Mouse (Mus musculus) central nervous system, embryonic 11.5 days (tissue): ENCODE data around the gene Frat1. TPM values are rescaled to one million over a fixed set of nuclear protein-coding genes. Genes with fewer than 3 reads are reported as not detected.

Source experiments
- polyA plus RNA-seq: library from polyadenylated mRNA; depleted of rRNA; stranded (reverse); fragments of >200 nt; gene quantifications from 2 replicates; pipeline ENCODE4 v1.2.3, GENCODE M21; 2012; rRNA removed

Gene Frat1
- 4.0 and 4.1 TPM in 2 replicates for polyA plus RNA-seq

GRCm38 (mm10) chr19:41829381-41830105 lies at the start of gene Frat1:
Gene Frat1 (plus strand): TSS chr19:41829970.

GRCm38 (mm10) chr19:41801742-41802369 lies 27.9 kb upstream of the Frat1 start, which contains the start of gene Arhgap19:
Gene Arhgap19 (minus strand): TSS chr19:41802047.

GRCm38 (mm10) chr19:41847992-41848851 lies 18.5 kb downstream of the Frat1 start, which contains the start of gene Frat2:
Gene Frat2 (minus strand): TSS chr19:41848132.

Other genes starting within 250 kb of the Frat1 start
- gene Gm340, start 247.6 kb upstream of the Frat1 start, polyA plus RNA-seq = 3.1 and 4.1 TPM in 2 replicates
- gene Slit1, start 86.3 kb upstream of the Frat1 start, polyA plus RNA-seq = 10.7 and 11.0 TPM in 2 replicates
- gene Arhgap19, start 27.9 kb upstream of the Frat1 start, polyA plus RNA-seq = 34.4 and 46.3 TPM in 2 replicates
- gene Frat2, start 18.2 kb downstream of the Frat1 start, polyA plus RNA-seq = 8.5 and 19.1 TPM in 2 replicates
- 15.6 and 20.9 TPM in 2 replicates for gene Rrp12, start 66.2 kb downstream of the Frat1 start, polyA plus RNA-seq
- gene Pgam1, start 82.0 kb downstream of the Frat1 start, polyA plus RNA-seq = 479 and 499 TPM in 2 replicates
- 42.9 and 47.1 TPM in 2 replicates for gene Exosc1, start 103.5 kb downstream of the Frat1 start, polyA plus RNA-seq
- 66.0 and 88.5 TPM in 2 replicates for gene Zdhhc16, start 103.5 kb downstream of the Frat1 start, polyA plus RNA-seq
- gene Mms19, start 151.2 kb downstream of the Frat1 start, polyA plus RNA-seq = 50.6 and 72.5 TPM in 2 replicates
- gene Ubtd1, start 151.8 kb downstream of the Frat1 start, polyA plus RNA-seq = 11.9 and 16.2 TPM in 2 replicates
- gene Ankrd2, start 206.0 kb downstream of the Frat1 start, polyA plus RNA-seq = 0.08 and 0.11 TPM in 2 replicates
- gene Hoga1, start 215.6 kb downstream of the Frat1 start, polyA plus RNA-seq = 1.8 and 2.8 TPM in 2 replicates
- gene 4933411K16Rik, start 222.3 kb downstream of the Frat1 start, polyA plus RNA-seq = 0.50 and 0.51 TPM in 2 replicates